Mouse (Mus musculus) v-Abl transformed pro-B cells (cell line): ENCODE measurements around the gene Tff3.

ENCODE experiments used
- in situ Hi-C, 2 experiments: fragments of 400-800 bp; cut with MboI; formaldehyde crosslinking; loops; one replicate each; pipeline ENCODE4 v1.15.1; 2025; ENCODE audit not compliant: unreplicated experiment in 2 of 2

Tff3 gene

DNA sequence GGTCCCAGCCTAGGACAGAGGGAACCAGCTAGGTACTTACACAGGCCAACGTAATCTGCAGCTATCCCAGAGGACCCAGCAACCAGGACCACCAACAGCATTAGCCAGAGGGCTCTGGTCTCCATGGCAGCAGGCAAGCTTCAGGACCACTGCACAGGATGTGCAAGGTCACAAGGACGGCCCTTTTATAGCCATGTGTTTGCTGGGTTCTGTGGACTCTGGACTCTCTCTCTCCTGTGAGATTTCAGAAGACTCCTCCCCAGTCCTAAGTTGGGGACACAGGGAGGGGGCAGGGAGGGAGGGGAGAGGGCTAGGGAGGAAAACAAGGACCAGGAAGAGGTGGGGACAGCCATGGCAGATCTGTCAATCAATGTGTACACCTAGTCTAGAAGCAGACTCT, at the start of gene Tff3:
Gene Tff3, minus strand, starts transcription at position 195 of the 400 bp plus-strand sequence.
- in situ Hi-C loops, result loop anchor here in 1 of 2 experiments (5.0 to 10.0 kb wide), 2 partner anchors 148 to 535 kb away; partner anchors contain the start of gene Rsph1

DNA sequence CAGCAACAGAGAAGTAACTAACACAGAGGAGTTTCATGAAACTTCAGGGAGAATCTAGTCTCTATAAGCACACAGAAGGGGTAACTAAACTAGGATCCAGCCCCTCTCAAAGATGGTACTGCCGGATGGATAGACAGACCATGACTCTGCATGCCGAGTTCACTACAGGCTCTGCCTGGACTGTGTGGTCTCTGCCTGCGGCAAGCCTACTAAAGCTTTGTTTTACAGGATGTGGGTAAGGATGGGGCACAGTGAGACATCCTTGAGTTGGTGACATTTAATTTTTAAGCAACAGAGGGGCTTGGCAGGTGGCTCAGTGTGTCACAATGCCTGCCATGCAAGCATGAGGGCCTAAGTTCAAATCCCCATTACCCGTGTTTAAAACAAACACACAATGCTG, 46.9 kb upstream of the Tff3 start:
- in situ Hi-C loops, result no loop called here

DNA sequence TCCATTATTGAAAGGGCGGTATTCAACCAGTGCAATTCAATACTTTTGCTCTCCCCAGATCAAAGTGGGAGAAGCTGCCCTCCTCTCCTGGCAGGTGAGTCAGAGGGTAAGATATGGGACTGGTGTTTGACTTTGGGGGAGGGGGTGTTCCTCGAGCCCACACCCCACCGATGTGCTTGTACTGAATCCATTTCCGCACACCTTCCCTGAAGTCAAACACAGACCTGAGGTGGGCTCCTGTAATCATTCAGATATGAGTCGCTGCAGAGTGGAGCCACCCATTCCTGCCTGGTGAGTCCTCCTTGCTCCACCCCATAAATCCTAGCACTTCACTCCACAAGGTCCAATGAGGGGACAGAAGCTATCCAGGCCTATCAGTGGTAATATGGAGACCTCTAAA, 40.4 kb upstream of the Tff3 start:
- in situ Hi-C loops, result no loop called here

DNA sequence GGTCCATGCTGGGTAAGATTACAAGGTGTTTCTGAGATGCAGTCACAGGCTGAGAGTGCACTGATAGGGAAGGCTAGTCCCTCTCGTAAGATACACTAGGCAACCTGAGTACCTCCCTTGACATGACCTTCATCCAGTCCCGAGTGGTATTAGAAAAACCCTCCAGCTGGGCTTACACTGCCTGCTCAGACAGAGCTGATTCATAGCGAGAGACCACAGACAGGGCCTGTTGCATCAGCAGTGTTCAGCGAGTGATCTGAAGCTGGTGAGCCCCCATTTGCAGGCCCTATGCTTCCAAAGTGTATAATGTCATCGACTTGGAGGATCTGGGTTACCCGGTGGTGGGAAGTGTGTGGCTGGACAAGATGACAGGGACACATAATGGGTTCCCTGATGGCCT, 35.7 kb upstream of the Tff3 start, which contains the start of gene Tff1:
Gene Tff1, minus strand, starts transcription at position 151 of the 400 bp plus-strand sequence.
- in situ Hi-C loops, result no loop called here

DNA sequence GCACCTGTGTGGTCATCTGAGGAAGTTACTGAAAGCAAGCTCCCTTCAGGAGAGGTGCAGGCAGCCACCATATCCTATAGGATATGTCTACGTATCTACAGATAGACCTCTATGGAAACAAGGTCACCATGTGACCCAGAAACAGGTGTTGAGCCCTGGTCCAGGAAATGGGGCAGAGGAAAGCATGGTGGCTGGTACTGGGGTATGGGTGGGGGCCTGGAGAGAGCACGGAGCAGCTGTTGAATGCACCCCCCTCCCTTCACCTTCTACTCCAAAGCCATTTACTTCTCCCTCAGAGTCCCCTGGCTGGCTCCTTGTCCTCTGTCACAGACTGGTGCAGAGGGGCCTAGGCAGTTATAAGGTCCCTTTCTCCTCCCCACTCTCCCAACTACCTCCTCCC, 34.4 kb upstream of the Tff3 start:
- in situ Hi-C loops, result no loop called here

DNA sequence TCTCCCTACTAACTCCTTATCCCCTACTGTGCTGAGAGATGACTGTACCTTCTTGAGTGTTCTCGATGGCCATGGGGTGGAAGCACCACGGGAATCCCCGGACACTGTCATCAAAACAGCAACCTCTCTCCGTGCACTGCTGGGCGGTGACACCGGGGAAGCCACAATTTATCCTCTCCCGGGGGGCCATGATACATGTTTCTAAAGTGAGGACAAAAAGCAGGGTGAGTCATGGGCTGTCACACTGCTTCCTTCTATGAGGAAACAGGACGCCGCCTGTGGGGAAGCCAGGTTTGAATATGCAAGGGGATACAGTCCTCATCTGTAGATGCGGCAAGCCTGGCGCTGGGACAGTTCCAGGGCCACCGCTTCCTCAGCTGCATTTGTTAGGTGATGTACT, 33.2 kb upstream of the Tff3 start:
- in situ Hi-C loops, result no loop called here

DNA sequence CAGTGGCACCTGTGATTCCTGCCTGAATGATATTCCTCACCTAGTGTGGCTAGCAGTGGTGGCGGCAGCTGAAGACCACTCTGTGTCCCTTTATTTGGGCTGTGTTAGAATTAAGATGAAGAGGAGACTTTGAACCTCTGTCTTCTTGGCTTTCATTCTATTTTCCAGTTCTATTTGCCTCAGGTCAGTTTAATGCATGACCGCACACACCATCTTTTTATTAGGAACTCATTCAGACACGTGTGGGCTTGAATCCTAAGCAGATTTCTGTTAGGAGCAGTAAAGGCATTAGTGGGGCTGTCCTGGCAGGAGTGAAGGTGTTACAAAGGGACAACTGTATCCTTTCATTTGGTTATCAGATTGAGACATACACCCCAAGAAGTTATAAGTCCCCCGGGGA, 30.8 kb upstream of the Tff3 start:
- in situ Hi-C loops, result no loop called here

DNA sequence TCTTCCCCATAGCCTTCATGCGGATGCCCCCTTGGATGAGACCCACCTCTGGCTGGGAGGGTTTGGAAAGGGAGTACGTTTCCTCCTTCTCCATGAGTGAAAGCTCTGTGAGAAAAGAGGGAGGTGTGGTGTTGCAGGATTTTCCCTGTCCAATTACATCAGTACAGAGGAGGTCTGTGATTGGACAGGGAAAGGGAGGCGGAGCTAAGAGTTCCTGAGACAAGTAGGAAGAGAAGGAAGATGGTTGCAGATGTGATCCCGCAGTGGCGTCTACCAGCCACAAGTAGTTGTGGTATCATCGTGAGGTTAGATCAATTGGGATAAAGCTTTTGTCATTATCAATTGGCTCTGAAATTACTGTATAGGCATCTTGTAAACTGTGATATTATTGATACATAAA, 28.5 kb upstream of the Tff3 start:
- in situ Hi-C loops, result no loop called here

DNA sequence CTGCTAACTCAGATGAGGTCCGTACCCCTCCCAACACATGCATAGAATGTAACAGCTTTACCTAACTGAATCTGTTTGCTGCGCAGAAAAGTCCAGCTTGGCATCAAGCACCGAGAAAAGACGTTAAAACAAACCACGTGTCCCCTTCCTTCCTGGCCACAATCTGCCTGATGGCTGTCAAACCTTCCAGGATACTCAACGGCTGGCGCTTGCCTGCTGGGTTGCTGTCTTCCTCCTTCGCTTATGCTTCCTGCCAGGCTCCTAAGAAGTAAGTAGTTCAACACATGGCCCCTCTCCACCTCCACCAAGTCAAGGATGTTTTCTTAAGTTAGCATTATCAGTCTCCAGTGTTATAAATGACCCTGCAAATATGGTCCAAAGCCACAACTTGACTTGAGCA, 24.3 kb upstream of the Tff3 start:
- in situ Hi-C loops, result no loop called here

DNA sequence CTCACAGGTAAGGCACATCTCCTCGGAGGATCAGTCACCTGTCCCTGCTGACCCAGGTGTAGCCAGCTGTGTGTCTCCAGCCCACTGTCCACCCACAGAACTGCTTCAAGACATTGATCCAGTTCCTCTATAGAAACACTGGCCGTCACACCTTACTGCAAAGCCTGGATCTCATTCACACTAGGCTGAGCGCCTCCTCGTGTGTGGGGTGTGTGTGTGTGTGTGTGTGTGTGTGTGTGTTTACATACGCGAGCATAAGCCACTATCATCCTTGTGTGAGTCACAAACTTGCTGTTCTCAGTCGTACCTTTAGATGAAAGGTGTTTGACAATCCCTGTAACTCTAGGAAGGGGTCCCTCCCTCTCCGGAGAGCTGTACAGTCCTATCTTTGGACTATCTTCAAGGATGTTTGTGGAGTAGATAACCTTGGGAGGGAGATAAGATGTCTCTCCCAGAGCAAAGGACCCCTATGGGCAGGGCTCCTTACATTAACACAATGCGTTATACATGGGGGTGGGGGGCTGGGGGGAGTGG, 23.6 kb upstream of the Tff3 start:
- in situ Hi-C loops, result no loop called here

DNA sequence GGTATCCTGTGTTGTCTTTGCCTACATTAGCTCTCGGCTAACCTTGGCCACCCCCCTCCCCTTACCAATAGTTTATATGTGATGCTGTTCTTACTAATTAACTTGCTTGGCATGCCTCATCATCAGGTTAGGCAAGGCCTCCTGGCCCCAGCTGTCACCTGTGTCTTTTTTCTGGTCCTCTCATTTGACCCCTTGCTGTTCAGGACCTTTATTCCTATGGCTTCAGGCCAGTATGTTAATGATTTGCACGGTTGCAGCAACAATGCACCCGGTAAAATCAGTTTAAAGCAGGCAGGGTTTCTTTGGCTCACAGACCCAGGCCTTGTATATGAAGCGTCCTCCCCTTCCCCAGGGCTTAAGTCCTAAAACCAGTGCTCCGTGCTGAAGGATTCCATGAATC, 23.1 kb upstream of the Tff3 start:
- in situ Hi-C loops, result no loop called here

DNA sequence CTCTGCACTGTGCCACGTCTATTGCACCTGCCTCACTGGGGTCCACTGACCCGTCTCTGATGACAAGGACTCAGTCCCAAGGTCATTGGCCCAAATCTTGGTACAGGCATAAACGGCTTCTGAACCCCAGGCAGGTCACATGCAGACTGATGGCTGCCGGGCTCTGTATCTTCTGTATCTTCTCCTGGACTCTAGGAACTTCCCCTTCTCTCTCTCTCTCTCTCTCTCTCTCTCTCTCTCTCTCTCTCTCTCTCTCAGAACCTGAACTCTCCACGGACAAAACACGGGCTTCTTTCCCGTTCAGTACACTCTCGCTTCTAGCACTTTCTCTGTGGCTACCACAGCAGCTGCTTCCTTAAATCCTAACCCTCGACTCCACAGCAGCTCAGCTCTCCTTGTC, 16.6 kb upstream of the Tff3 start:
- in situ Hi-C loops, result no loop called here

DNA sequence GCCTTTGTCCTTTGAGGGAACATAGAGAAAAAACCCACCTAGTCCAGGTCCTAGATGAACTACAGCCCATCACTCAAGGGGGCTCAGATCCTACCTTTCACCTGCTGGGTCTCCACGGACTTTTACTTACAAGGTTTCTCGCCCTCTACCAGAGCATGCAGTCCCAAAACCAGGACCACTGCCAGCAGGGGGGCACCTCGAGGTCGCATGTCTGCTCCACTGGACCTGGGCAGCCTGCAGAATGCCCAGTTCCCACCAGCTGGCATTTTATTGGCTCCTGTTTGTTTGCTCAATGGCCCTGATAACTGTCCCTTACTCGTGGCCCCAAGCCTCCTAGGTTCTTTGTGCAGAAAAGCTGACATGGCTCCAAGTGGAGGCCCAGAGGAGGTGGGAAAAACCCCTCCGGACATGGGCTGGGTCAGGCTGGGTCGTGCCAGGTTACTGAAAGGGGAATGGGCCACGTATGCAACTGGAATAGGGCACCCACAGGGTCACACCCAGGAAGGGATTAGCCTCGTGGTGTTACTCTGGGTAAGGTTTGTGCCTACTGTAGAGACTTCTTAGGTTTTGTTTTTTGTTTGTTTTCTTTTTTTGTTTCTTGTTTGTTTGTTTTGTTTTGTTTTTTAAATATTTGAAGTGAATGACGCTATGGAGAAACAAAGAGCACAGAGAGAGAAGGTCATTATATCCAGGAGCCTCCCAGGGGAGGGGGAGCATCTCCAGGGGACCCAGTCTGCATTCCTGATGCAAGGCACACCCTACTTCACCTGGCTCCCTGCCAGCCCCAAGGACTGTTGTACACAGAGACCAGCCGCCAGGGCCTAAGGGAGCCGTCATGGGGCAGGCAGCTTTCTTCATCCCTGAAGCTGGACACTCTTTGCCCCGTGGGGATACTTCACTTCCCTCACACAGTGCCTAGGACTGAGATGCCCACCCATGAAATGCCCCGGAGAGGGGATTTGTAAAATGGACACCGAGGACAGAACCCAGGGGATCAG, 14.9 kb upstream of the Tff3 start, which contains the start of gene Tff2:
Gene Tff2, minus strand, starts transcription at position 243 of the 998 bp plus-strand sequence.
- in situ Hi-C loops, result loop anchor here (5.0 kb wide), 1 partner anchor 38 kb away; no protein-coding TSS in a partner anchor

DNA sequence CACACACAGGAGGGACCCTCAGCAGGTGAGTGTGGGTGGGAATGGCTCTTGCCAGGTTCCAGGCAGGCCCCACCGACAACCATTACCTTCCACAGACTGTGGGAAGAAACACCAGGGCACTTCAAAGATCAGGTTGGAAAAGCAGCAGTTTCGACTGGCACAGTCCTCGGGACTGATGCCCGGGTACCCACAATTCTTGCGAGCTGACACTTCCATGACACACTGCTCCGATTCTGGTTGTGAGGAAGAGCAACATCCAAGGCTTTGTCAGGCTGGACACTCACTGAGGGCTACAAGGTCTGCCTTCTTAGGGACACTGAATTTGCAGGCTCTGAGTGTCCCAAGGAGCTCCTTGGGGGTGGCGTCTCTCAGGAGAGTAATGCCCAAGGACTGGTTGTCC, 12.7 kb upstream of the Tff3 start:
- in situ Hi-C loops, result loop anchor here (5.0 kb wide), 1 partner anchor 40 kb away; no protein-coding TSS in a partner anchor

DNA sequence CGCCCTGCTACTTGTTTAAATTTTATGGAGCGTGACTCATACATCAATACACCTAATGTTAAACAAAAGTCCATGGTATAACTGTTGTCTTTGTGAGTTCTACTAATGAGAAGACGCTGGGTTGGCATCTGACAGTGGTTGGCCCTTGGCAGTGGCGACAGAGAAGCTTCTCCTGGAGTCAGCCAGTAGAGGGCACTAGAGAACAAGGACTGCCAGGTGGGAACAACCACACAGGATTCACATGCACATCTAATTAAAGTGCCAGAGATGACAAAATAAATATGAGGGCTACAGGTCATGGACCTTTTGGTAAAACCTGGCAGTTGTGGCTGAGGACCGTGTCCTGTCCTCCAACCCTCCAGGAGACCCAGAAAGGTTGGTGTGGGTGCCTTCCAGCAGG, 9.0 kb upstream of the Tff3 start:
- in situ Hi-C loops, result loop anchor here in 1 of 2 experiments (5.0 kb wide), 1 partner anchor 134 kb away; no protein-coding TSS in a partner anchor

DNA sequence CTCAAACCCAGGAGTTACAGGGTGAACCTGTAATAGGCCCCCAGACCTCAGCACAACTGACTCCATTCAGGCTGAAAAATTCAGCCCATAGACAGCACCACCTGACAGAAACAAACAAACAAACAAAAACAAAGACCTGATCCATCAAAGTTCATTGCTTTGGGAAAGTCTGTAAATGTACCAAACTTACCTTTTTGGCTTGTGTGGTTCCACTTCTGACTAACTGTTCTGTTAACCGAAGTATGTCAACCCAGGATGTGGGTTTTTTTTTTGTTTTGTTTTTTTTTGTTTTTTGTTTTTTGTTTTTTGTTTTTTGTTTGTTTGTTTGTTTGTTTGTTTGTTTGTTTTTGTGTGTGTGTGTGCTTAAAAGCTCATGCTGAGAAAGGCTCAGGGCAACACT, 7.4 kb upstream of the Tff3 start:
- in situ Hi-C loops, result loop anchor here in 1 of 2 experiments (5.0 kb wide), 1 partner anchor 135 kb away; no protein-coding TSS in a partner anchor

DNA sequence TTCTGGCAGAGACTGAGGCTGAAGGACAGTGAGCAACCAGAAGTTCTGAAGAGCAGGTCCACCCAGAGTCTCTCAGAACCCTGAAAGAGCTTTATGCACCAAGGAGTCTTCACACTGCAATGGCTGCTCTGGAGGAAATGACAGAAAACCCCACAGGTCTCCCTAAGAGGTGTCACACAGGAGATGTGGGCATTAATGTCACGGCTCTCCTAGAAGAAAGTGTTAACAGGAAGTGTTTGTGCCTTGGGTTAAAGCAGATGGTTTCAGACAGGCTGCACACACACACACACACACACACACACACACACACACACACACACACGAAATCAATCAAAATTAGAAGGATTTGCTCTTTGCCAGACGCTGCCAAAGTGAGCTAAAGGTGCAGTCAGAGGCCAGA, 6.8 kb upstream of the Tff3 start:
- in situ Hi-C loops, result loop anchor here in 1 of 2 experiments (5.0 kb wide), 1 partner anchor 136 kb away; no protein-coding TSS in a partner anchor

DNA sequence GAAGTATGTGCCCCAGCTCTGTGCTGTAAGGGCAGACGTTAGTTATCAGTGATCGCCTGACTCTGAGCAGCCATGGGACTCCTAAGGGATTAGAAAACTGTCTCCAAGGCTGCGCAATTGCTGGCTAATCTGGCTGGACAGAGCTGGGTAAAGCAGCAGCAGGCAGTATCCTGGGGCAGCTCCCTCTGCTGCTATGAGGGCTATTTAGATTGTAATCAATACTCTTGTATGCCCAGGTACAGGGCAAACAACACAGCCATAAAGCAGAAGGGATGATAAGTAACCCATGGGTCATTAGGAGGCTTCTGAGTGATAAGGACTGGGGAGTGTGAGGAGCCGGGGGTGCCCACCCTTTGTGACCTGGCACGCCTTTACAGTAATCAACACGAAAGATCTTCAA, 5.5 kb upstream of the Tff3 start:
- in situ Hi-C loops, result loop anchor here in 1 of 2 experiments (5.0 kb wide), 1 partner anchor 137 kb away; no protein-coding TSS in a partner anchor

DNA sequence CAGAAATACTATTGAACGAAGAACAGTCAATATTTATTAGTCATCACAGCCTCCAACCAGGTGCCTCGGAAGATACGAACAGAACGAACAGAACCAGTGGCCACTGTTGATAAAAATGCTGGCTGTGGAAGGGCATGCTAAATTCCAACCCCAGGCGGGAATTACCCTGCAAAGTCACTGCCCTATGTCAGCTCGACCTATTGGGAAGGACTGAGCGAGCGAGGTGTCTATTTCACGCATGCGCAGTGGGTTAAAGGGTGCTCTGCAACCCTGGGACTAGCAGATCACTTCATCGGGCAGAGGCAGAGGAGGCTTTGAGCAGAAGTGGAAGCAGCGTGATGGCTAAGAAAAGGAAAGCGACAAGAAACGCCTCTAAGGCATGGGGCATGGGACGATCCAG, 4.3 kb upstream of the Tff3 start:
- in situ Hi-C loops, result no loop called here

DNA sequence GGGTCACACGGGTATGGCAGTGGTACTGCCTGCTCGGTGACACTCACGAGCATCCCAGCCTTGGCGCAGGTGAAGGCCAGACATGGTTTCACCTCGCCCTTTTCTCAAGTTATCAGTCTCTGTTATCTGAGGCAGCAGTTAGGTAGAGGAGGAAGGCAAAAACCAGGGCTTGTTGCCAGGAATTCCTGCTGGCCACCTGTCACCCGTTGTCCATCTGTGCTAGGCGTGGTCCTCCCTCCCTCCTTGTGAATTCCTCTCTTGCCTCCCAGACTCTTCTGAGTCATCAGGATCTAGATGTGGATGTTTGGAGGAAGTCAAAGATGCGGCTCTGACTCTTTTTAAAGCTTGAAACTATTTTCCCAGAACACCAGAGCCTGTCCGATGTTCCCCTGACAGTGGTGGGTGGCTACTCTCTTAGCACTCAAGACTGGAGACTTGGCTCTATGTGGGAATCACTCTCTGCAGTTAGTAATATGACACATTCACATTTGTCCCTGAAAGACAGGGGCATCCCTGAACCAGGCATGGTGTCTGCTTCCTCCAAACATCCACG, 1.9 kb upstream of the Tff3 start:
- in situ Hi-C loops, result no loop called here
